ENCODE assay signal across 20 mouse cellular contexts in genomic region chr7:88225800-88226199, GRCm38 (mm10). TPM values are rescaled to one million over a fixed set of nuclear protein-coding genes. Genes with fewer than 3 reads are reported as not detected.
A peak's percentile ranks its signal among the peaks of the same experiment; 100 is the strongest.
DNase-seq lines count a peak whose midpoint lies in the region; ATAC-seq and TF ChIP-seq lines count a peak whose summit lies in the region.
"Had no signal": no experiment of that assay in that cellular context is flagged by ENCODE, and none has a peak within 500 bp of the region (broad histone marks: within the 10 kb centered on the region; RNA-seq: fewer than 3 reads in every experiment).

No protein-coding gene starts in this region.

- H3K4me1 ChIP-seq in spleen, adult 2 months (ENCODE audit: control insufficient read depth, insufficient read depth, insufficient read length) = peaks cover 6% of the 10 kb centered on the region
- no peaks in the 10 kb centered on the region for H3K4me1 ChIP-seq in midbrain, embryonic 11.5 days (ENCODE audit: control insufficient read depth, insufficient read depth, low read length)
- H3K4me1 ChIP-seq: embryonic facial prominence, embryonic 12.5 days; forebrain, embryonic 15.5 days; heart, embryonic 15.5 days; hindbrain, embryonic 13.5 days had no signal

- no peaks in the 10 kb centered on the region for H3K27me3 ChIP-seq in spleen, adult 2 months (ENCODE audit: control insufficient read depth, insufficient read depth, low read length)
- H3K27me3 ChIP-seq in splenic B cell, adult 2 months (ENCODE audit: control insufficient read depth, insufficient read depth, low read length, poor library complexity, severe bottlenecking) = no peaks in the 10 kb centered on the region
- H3K27me3 ChIP-seq in midbrain, embryonic 11.5 days (ENCODE audit: control insufficient read depth, insufficient read depth, low read length) = no peaks in the 10 kb centered on the region
- H3K27me3 ChIP-seq: embryonic facial prominence, embryonic 12.5 days; forebrain, embryonic 15.5 days; heart, embryonic 15.5 days; hindbrain, embryonic 13.5 days had no signal

- no peaks in the 10 kb centered on the region for H3K36me3 ChIP-seq in spleen, adult 2 months (ENCODE audit: control insufficient read depth, insufficient read depth, low read length)
- H3K36me3 ChIP-seq in splenic B cell, adult 2 months (ENCODE audit: control insufficient read depth, insufficient read depth, low read length, poor library complexity, severe bottlenecking) = no peaks in the 10 kb centered on the region
- H3K36me3 ChIP-seq in midbrain, embryonic 11.5 days (ENCODE audit: control insufficient read depth, insufficient read depth, low read length) = no peaks in the 10 kb centered on the region
- H3K36me3 ChIP-seq: embryonic facial prominence, embryonic 12.5 days; forebrain, embryonic 15.5 days; G1E; heart, embryonic 15.5 days; hindbrain, embryonic 13.5 days had no signal

- H3K9me3 ChIP-seq in midbrain, embryonic 11.5 days (ENCODE audit: control insufficient read depth, low read length) = no peaks in the 10 kb centered on the region
- H3K9me3 ChIP-seq: embryonic facial prominence, embryonic 12.5 days; forebrain, embryonic 15.5 days; G1E; heart, embryonic 15.5 days; hindbrain, embryonic 13.5 days had no signal

- H3K4me2 ChIP-seq in midbrain, embryonic 11.5 days = no peak overlapping the region
- H3K4me2 ChIP-seq: embryonic facial prominence, embryonic 12.5 days; forebrain, embryonic 15.5 days; heart, embryonic 11.5 days; heart, embryonic 15.5 days; hindbrain, embryonic 13.5 days had no signal

- DNase-seq in spleen, adult 2 months (ENCODE audit: low read depth in 1 of 2, low spot score in 2 of 2) = no peak
- DNase-seq in spleen, postnatal 4 days (ENCODE audit: low spot score in 2 of 2) = no peak
- DNase-seq in splenic B cell, adult 2 months (ENCODE audit: low read depth, low spot score) = peak; percentile 68
- DNase-seq in gastrocnemius, postnatal 10 days = no peak
- no peak for DNase-seq in kidney, adult 9 months
- DNase-seq in midbrain, embryonic 11.5 days (ENCODE audit: low spot score, missing footprints) = no peak
- DNase-seq: adrenal gland, postnatal 10 days; cerebellum, adult 18-20 months; cerebellum, adult 9-11 months; heart, adult 2 months; heart, postnatal 14 days had no signal

- WGBS in spleen, adult 2 months = 19% methylated on average over 1 of the region's 1 CpGs
- WGBS in midbrain, embryonic 11.5 days = 79% methylated on average over 1 of the region's 1 CpGs

- H3K9ac ChIP-seq in midbrain, embryonic 11.5 days (ENCODE audit: low read length) = no peak overlapping the region
- H3K9ac ChIP-seq: embryonic facial prominence, embryonic 12.5 days; forebrain, embryonic 15.5 days; heart, embryonic 15.5 days; hindbrain, embryonic 13.5 days had no signal

- TF ChIP-seq POLR2A in spleen, adult 2 months (IDR thresholded peaks at IDR 0.05; ENCODE audit: low read depth, low read length) = no peak

- no peak overlapping the region for H3K4me3 ChIP-seq in spleen, adult 2 months (ENCODE audit: extremely low read depth, insufficient read depth, insufficient read length)
- no peak overlapping the region for H3K4me3 ChIP-seq in midbrain, embryonic 11.5 days (ENCODE audit: low read depth, low read length)
- H3K4me3 ChIP-seq: embryonic facial prominence, embryonic 12.5 days; forebrain, embryonic 15.5 days; heart, adult 2 months; heart, embryonic 15.5 days; hindbrain, embryonic 13.5 days had no signal

- H3K27ac ChIP-seq in spleen, adult 2 months (ENCODE audit: insufficient read depth, low read length) = peak overlapping the region; percentile 50; the same call in 1 of the 2 replicates
- no peak overlapping the region for H3K27ac ChIP-seq in midbrain, embryonic 11.5 days (ENCODE audit: low read depth, low read length)
- H3K27ac ChIP-seq: embryonic facial prominence, embryonic 12.5 days; forebrain, embryonic 15.5 days; heart, adult 2 months; heart, embryonic 15.5 days; hindbrain, embryonic 13.5 days; hindbrain, postnatal 0 days had no signal

- TF ChIP-seq CTCF in spleen, adult 2 months (IDR thresholded peaks at IDR 0.05; ENCODE audit: extremely low read depth, insufficient read depth, insufficient read length, insufficient replicate concordance) = no peak

- peak; percentile 77 for ATAC-seq in common myeloid progenitor, adult 5-6 weeks (replicated peaks; ENCODE audit: low read depth, poor library complexity, severe bottlenecking)
- ATAC-seq in megakaryocyte progenitor cell, adult 5-6 weeks (replicated peaks; ENCODE audit: poor library complexity) = peak; percentile 89
- ATAC-seq in midbrain, embryonic 11.5 days (ENCODE audit: low FRiP score) = no peak
- ATAC-seq: forebrain, embryonic 15.5 days; hindbrain, postnatal 0 days had no signal

RNA-seq across cellular contexts. Expression of gene Ctsc, which starts 52.1 kb away (rescaled TPM):
- polyA plus RNA-seq in spleen, adult 2 months (2012; rRNA removed) = 136 and 137 TPM in 2 replicates
- total RNA-seq in common myeloid progenitor, adult 5-6 weeks (2017) = 43.9 and 47.0 TPM in 2 replicates
- total RNA-seq in megakaryocyte progenitor cell, adult 5-6 weeks (2015) = 100 and 107 TPM in 2 replicates
- total RNA-seq in megakaryocyte progenitor cell, adult 5-6 weeks (2017) = 81.5 and 87.4 TPM in 2 replicates
- 10 to 100 TPM; 49.0 to 49.3 TPM for total RNA-seq in gastrocnemius, postnatal 10 days (2021)
- 20.0 and 22.8 TPM in 2 replicates for polyA plus RNA-seq in midbrain, embryonic 11.5 days (2014; fragmentation: Nextera tagmentation; extraction: Ambion mirVana)
- polyA plus RNA-seq: G1E had no signal
